Mouse (Mus musculus) intestine, embryonic 16.5 days (tissue): ENCODE measurements at regions not wholly inside any gene's neighbourhood (a gene's known extent, or its start where the extent isn't known, plus 50 kb on each side); places are given as distances from the start of the nearest gene placed in this dataset. TPM values are rescaled to one million over a fixed set of nuclear protein-coding genes. Genes with fewer than 3 reads are reported as not detected.

Source experiments
- ATAC-seq: fragments of 200-750 bp; cut with Nextera tagmentation; 2 replicates; pipeline ENCODE4 v1.8.0; 2017; ENCODE audit warnings: moderate TSS enrichment, moderate library complexity
- H3K27ac ChIP-seq: fragments of 300-500 bp; sonication (generic); 2 replicates; pipeline ENCODE4 v1.5.1; 2014; ENCODE audit warnings: mild to moderate bottlenecking, low read length
- H3K27me3 ChIP-seq: fragments of 300-500 bp; sonication (generic); replicated peaks from 2 replicates; pipeline ENCODE4 v1.6.1; 2014; ENCODE audit warnings: low read length, control low read depth, mixed read lengths; ENCODE audit not compliant: control insufficient read depth, insufficient read depth
- H3K36me3 ChIP-seq: fragments of 300-500 bp; sonication (generic); 2 replicates; pipeline ENCODE4 v1.6.1; 2014; ENCODE audit warnings: low read length, control low read depth; ENCODE audit not compliant: control insufficient read depth, insufficient read depth
- H3K4me1 ChIP-seq: fragments of 300-500 bp; sonication (generic); 2 replicates; pipeline ENCODE4 v1.6.1; 2014; ENCODE audit warnings: low read length, control low read depth, mixed read lengths; ENCODE audit not compliant: control insufficient read depth, insufficient read depth
- H3K4me2 ChIP-seq: fragments of 300-500 bp; sonication (generic); 2 replicates; pipeline ENCODE4 v1.6.1; 2014; ENCODE audit warnings: low read depth, low read length, control low read depth
- H3K4me3 ChIP-seq: fragments of 300-500 bp; sonication (generic); 2 replicates; pipeline ENCODE4 v1.5.1; 2014; ENCODE audit warnings: mild to moderate bottlenecking, low read length
- H3K9ac ChIP-seq: fragments of 300-500 bp; sonication (generic); 2 replicates; pipeline ENCODE4 v1.6.1; 2014; ENCODE audit warnings: low read depth, low read length
- H3K9me3 ChIP-seq: fragments of 300-500 bp; sonication (generic); 2 replicates; pipeline ENCODE4 v1.6.1; 2016; ENCODE audit warnings: low read length, control low read depth; ENCODE audit not compliant: control insufficient read depth
- WGBS: fragments of 180-500 bp; shearing (Covaris S2); extraction: QIAGEN DNeasy Blood & Tissue Kit; methylation state at CpG from one replicate; pipeline ENCODE4 v1.1.7; 2014; 5-methylcytosine and 5-hydroxymethylcytosine counted together
- microRNA-seq: library from miRNA; unstranded; fragments of <30 nt; microRNA quantifications from one replicate; pipeline ENCODE4, GENCODE M21; 2016

GRCm38 (mm10) chr3:151366707-151367306 is 70.9 kb upstream of the Adgrl4 start:
- Histone ChIP-seq H3K4me3 (no peak overlapping the region), H3K4me1 (no peaks in the 10 kb centered on the region), H3K27me3 (no peaks in the 10 kb centered on the region), H3K36me3 (no peaks in the 10 kb centered on the region), H3K9ac (no peak overlapping the region), H3K27ac (no peak overlapping the region), H3K9me3 (no peaks in the 10 kb centered on the region), H3K4me2 (no peak overlapping the region)
- ATAC-seq: no peak
- WGBS: 78% methylated on average over 4 of the region's 4 CpGs

- Histone ChIP-seq H3K4me1 (no peaks in the 10 kb centered on the region), H3K4me2 (no peak overlapping the region), H3K9ac (no peak overlapping the region), H3K36me3 (no peaks in the 10 kb centered on the region), H3K9me3 (no peaks in the 10 kb centered on the region), H3K27me3 (no peaks in the 10 kb centered on the region), H3K27ac (no peak overlapping the region), H3K4me3 (no peak overlapping the region)
- ATAC-seq: no peak
- 58% methylated on average over 5 of the region's 5 CpGs for WGBS
Observed at GRCm38 (mm10) chr3:151383326-151384019, 54.2 kb upstream of the Adgrl4 start.

- Histone ChIP-seq H3K27ac (no peak overlapping the region), H3K27me3 (no peaks in the 10 kb centered on the region), H3K36me3 (no peaks in the 10 kb centered on the region), H3K4me3 (no peak overlapping the region), H3K9me3 (no peaks in the 10 kb centered on the region), H3K4me1 (no peaks in the 10 kb centered on the region), H3K9ac (no peak overlapping the region), H3K4me2 (no peak overlapping the region)
- 76% methylated on average over 5 of the region's 5 CpGs for WGBS
- ATAC-seq: no peak
Observed at GRCm38 (mm10) chr3:151384850-151385249, 52.8 kb upstream of the Adgrl4 start.

- Histone ChIP-seq H3K4me3 (no peak overlapping the region), H3K27me3 (no peaks in the 10 kb centered on the region), H3K4me2 (no peak overlapping the region), H3K36me3 (no peaks in the 10 kb centered on the region), H3K9me3 (no peaks in the 10 kb centered on the region), H3K4me1 (no peaks in the 10 kb centered on the region), H3K9ac (no peak overlapping the region), H3K27ac (no peak overlapping the region)
- WGBS: 82% methylated on average over 5 of the region's 5 CpGs
- ATAC-seq: no peak
Observed at GRCm38 (mm10) chr3:151386103-151386502, 51.6 kb upstream of the Adgrl4 start.

Small RNA genes in the stretch of these regions (microRNA-seq; reads per million reads assigned to microRNA genes)
- gene Mir3963: not detected
